Comparison of ENCODE assay signal across 25 mouse cellular contexts in the genomic region with DNA sequence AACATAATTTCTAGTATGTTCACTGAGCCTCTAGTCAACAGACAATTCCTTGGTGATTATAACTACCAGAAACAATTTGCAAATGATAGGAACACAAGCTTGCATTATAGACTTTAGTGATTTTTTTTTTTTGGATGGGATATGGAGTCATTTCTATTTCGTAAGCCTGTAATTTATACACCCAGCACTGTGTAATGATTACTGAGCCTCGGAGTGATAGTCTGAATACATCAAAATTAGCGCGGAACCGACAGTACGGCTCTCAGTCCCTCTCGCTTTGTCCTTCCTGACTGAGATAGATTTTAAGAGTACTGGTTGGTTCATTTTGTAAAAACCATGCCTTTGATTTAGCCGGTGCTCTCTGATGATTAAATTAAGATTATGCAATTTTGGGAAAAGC.
DNase-seq lines count a peak whose midpoint lies in the region; ATAC-seq lines count a peak whose summit lies in the region.
"Had no signal": no experiment of that assay in that cellular context is flagged by ENCODE, and none has a peak within 500 bp of the region (broad histone marks: within the 10 kb centered on the region; RNA-seq: fewer than 3 reads in every experiment).

No protein-coding gene starts in this region.

- no peaks in the 10 kb centered on the region for H3K9me3 ChIP-seq in forebrain, embryonic 14.5 days (replicated peaks; ENCODE audit: control insufficient read depth, low read length)
- H3K9me3 ChIP-seq in forebrain, embryonic 12.5 days = no peaks in the 10 kb centered on the region
- H3K9me3 ChIP-seq in forebrain, embryonic 16.5 days (ENCODE audit: control insufficient read depth, low read length) = no peaks in the 10 kb centered on the region
- peaks cover 4% of the 10 kb centered on the region; the same call in 1 of the 2 replicates for H3K9me3 ChIP-seq in forebrain, embryonic 13.5 days (replicated peaks)
- H3K9me3 ChIP-seq in heart, embryonic 10.5 days = no peaks in the 10 kb centered on the region
- H3K9me3 ChIP-seq: embryonic facial prominence, embryonic 13.5 days; embryonic facial prominence, embryonic 15.5 days had no signal

- H3K9ac ChIP-seq in forebrain, embryonic 14.5 days (ENCODE audit: low read length) = no peak overlapping the region
- H3K9ac ChIP-seq in forebrain, embryonic 12.5 days = no peak overlapping the region
- H3K9ac ChIP-seq in forebrain, embryonic 16.5 days (replicated peaks; ENCODE audit: low read depth, low read length) = no peak overlapping the region
- no peak overlapping the region for H3K9ac ChIP-seq in forebrain, embryonic 13.5 days
- H3K9ac ChIP-seq: embryonic facial prominence, embryonic 13.5 days; embryonic facial prominence, embryonic 15.5 days had no signal

- ATAC-seq in forebrain, embryonic 14.5 days = peak; percentile 46; the same call in 1 of the 2 replicates
- ATAC-seq in forebrain, embryonic 12.5 days (ENCODE audit: low FRiP score) = no peak
- peak; percentile 69 for ATAC-seq in forebrain, embryonic 16.5 days
- ATAC-seq in forebrain, embryonic 13.5 days = no peak
- ATAC-seq: activated CD4-positive, CD25-positive, alpha-beta regulatory T cell, adult 4 months; CD4-positive, CD25-positive, alpha-beta regulatory T cell, adult 4 months; Patski had no signal

- no peaks in the 10 kb centered on the region for H3K36me3 ChIP-seq in forebrain, embryonic 14.5 days (ENCODE audit: control insufficient read depth, insufficient read depth, low read length)
- no peaks in the 10 kb centered on the region for H3K36me3 ChIP-seq in forebrain, embryonic 12.5 days (replicated peaks)
- H3K36me3 ChIP-seq in forebrain, embryonic 16.5 days (ENCODE audit: control insufficient read depth, insufficient read depth) = no peaks in the 10 kb centered on the region
- H3K36me3 ChIP-seq in forebrain, embryonic 13.5 days (ENCODE audit: poor library complexity, severe bottlenecking) = no peaks in the 10 kb centered on the region
- no peaks in the 10 kb centered on the region for H3K36me3 ChIP-seq in heart, embryonic 10.5 days
- H3K36me3 ChIP-seq: embryonic facial prominence, embryonic 13.5 days; embryonic facial prominence, embryonic 15.5 days; G1E had no signal

- H3K27me3 ChIP-seq in forebrain, embryonic 14.5 days (replicated peaks; ENCODE audit: control insufficient read depth, insufficient read depth, low read length) = no peaks in the 10 kb centered on the region
- H3K27me3 ChIP-seq in forebrain, embryonic 12.5 days = no peaks in the 10 kb centered on the region
- H3K27me3 ChIP-seq in forebrain, embryonic 16.5 days (replicated peaks; ENCODE audit: control insufficient read depth, insufficient read depth, low read length) = no peaks in the 10 kb centered on the region
- H3K27me3 ChIP-seq in forebrain, embryonic 13.5 days = no peaks in the 10 kb centered on the region
- no peaks in the 10 kb centered on the region for H3K27me3 ChIP-seq in heart, embryonic 10.5 days (ENCODE audit: insufficient read depth, poor library complexity, severe bottlenecking)
- H3K27me3 ChIP-seq: CH12.LX; embryonic facial prominence, embryonic 13.5 days; embryonic facial prominence, embryonic 15.5 days; Patski had no signal

- H3K4me2 ChIP-seq in forebrain, embryonic 14.5 days (ENCODE audit: low read length) = no peak overlapping the region
- H3K4me2 ChIP-seq in forebrain, embryonic 12.5 days = no peak overlapping the region
- H3K4me2 ChIP-seq in forebrain, embryonic 16.5 days (ENCODE audit: low read length) = no peak overlapping the region
- no peak overlapping the region for H3K4me2 ChIP-seq in forebrain, embryonic 13.5 days
- H3K4me2 ChIP-seq: embryonic facial prominence, embryonic 13.5 days; embryonic facial prominence, embryonic 15.5 days had no signal

- DNase-seq in forebrain, embryonic 14.5 days (ENCODE audit: low spot score) = no peak
- peak; percentile 13 for DNase-seq in heart, adult 11 months
- DNase-seq in heart, embryonic 10.5 days (ENCODE audit: low spot score) = no peak
- DNase-seq: adrenal gland, adult 8-10 months; adrenal gland, postnatal 14 days; adrenal gland, postnatal 36 days; B cell, adult 2 months; cerebellum, adult 11 months; cerebellum, adult 18-20 months; cerebellum, adult 8-10 months; cerebellum, adult 9-11 months; cerebellum, postnatal 14 days; cerebellum, postnatal 36 days; embryo, embryonic 11 days had no signal

- no peak overlapping the region for H3K4me3 ChIP-seq in forebrain, embryonic 14.5 days (ENCODE audit: low read depth, low read length)
- no peak overlapping the region for H3K4me3 ChIP-seq in forebrain, embryonic 12.5 days (replicated peaks)
- H3K4me3 ChIP-seq in forebrain, embryonic 16.5 days (replicated peaks; ENCODE audit: low read length) = no peak overlapping the region
- no peak overlapping the region for H3K4me3 ChIP-seq in forebrain, embryonic 13.5 days
- no peak overlapping the region for H3K4me3 ChIP-seq in heart, embryonic 10.5 days
- H3K4me3 ChIP-seq: embryonic facial prominence, embryonic 13.5 days; embryonic facial prominence, embryonic 15.5 days; erythroblast, embryonic 14.5 days had no signal

- no peaks in the 10 kb centered on the region for H3K4me1 ChIP-seq in forebrain, embryonic 14.5 days (ENCODE audit: control insufficient read depth, insufficient read depth, low read length)
- 0 out of 2 replicates have a peak, but pooled peaks cover under 1% of the 10 kb centered on the region for H3K4me1 ChIP-seq in forebrain, embryonic 12.5 days
- H3K4me1 ChIP-seq in forebrain, embryonic 16.5 days (replicated peaks; ENCODE audit: control insufficient read depth, insufficient read depth, low read length) = peaks cover 2% of the 10 kb centered on the region; the same call in 1 of the 2 replicates
- no peaks in the 10 kb centered on the region for H3K4me1 ChIP-seq in forebrain, embryonic 13.5 days
- peaks cover 21% of the 10 kb centered on the region for H3K4me1 ChIP-seq in heart, embryonic 10.5 days
- H3K4me1 ChIP-seq: embryonic facial prominence, embryonic 13.5 days; embryonic facial prominence, embryonic 15.5 days had no signal

- H3K27ac ChIP-seq in forebrain, embryonic 14.5 days (ENCODE audit: low read depth, low read length) = no peak overlapping the region
- H3K27ac ChIP-seq in forebrain, embryonic 12.5 days = no peak overlapping the region
- no peak overlapping the region for H3K27ac ChIP-seq in forebrain, embryonic 16.5 days (ENCODE audit: low read length)
- no peak overlapping the region for H3K27ac ChIP-seq in forebrain, embryonic 13.5 days
- H3K27ac ChIP-seq in heart, embryonic 10.5 days = no peak overlapping the region
- H3K27ac ChIP-seq: embryonic facial prominence, embryonic 13.5 days; embryonic facial prominence, embryonic 15.5 days had no signal

- WGBS in forebrain, embryonic 14.5 days = 88% methylated on average over 8 of the region's 8 CpGs
- 85% methylated on average over 8 of the region's 8 CpGs for WGBS in forebrain, embryonic 12.5 days
- WGBS in forebrain, embryonic 16.5 days = 65% methylated on average over 8 of the region's 8 CpGs
- 89% methylated on average over 8 of the region's 8 CpGs for WGBS in forebrain, embryonic 13.5 days
- 93% methylated on average over 8 of the region's 8 CpGs for WGBS in heart, embryonic 10.5 days

Comparison
In these comparisons a context has a peak if more than half of its experiments do, and no peak if none do; other contexts are left out.
1. ATAC-seq: peak in forebrain, embryonic 14.5 days (single experiment) and forebrain, embryonic 16.5 days (single experiment); none in forebrain, embryonic 12.5 days (single experiment) and forebrain, embryonic 13.5 days (single experiment).